Mouse (Mus musculus): ENCODE measurements around the gene Eif2s1. TPM values are rescaled to one million over a fixed set of nuclear protein-coding genes. Genes with fewer than 3 reads are reported as not detected.
A peak's percentile ranks its signal among the peaks of the same experiment; 100 is the strongest.

Gene Eif2s1
- polyA plus RNA-seq, 1 experiment, result 14.4 TPM

GRCm38 (mm10) chr12:78901467-78901866 is 39.8 kb downstream of the Eif2s1 start:
- H3K36me3 ChIP-seq (ENCODE audit: control insufficient read depth, insufficient read depth, low read length), result no peaks in the 10 kb centered on the region
- no peaks in the 10 kb centered on the region for H3K4me1 ChIP-seq (ENCODE audit: control insufficient read depth, insufficient read depth, low read length)
- H3K4me3 ChIP-seq (ENCODE audit: insufficient read depth, low read depth, low read length), result no peak overlapping the region
- TF ChIP-seq POLR2A (IDR thresholded peaks at IDR 0.05; ENCODE audit: low read depth, low read length) (no peak), CTCF (conservative IDR thresholded peaks at IDR 0.05; ENCODE audit: insufficient read depth, insufficient read length, low read depth, low read length) (no peak)
- DNase-seq, result no peak
- no peak overlapping the region for H3K27ac ChIP-seq (ENCODE audit: insufficient read depth, low read depth, low read length)
- H3K27me3 ChIP-seq (replicated peaks; ENCODE audit: control insufficient read depth, insufficient read depth, low read length), result no peaks in the 10 kb centered on the region
- WGBS, result 90% methylated on average over 5 of the region's 5 CpGs

- no peak overlapping the region for H3K27ac ChIP-seq (ENCODE audit: insufficient read depth, low read depth, low read length)
These were observed 41.7 kb downstream of the Eif2s1 start for GRCm38 (mm10) chr12:78903313-78903712.

DNA sequence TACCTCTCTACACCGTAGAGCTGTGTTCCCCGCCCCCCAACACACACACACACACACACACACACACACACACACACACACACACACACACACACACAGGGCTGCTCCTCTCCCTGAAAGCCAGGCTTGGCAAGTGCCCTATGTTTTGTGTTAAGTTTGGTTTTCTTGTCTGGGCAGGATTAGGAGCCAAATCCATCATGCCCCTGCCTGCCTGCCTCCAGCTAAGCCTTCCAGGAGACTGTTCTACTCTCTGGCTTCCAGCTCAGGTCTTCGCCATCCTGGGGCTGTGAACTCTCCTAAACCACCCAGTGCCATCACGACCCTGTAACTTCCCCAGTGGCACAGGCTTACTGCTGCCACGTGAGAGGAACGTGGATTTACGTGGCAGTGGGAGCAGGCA is 42.9 kb downstream of the Eif2s1 start:
- Histone ChIP-seq H3K27me3 (replicated peaks; ENCODE audit: control insufficient read depth, insufficient read depth, low read length) (no peaks in the 10 kb centered on the region), H3K27ac (ENCODE audit: insufficient read depth, low read depth, low read length) (no peak overlapping the region), H3K36me3 (ENCODE audit: control insufficient read depth, insufficient read depth, low read length) (no peaks in the 10 kb centered on the region), H3K4me1 (ENCODE audit: control insufficient read depth, insufficient read depth, low read length) (no peaks in the 10 kb centered on the region), H3K4me3 (ENCODE audit: insufficient read depth, low read depth, low read length) (no peak overlapping the region)
- WGBS, result 93% methylated on average over 6 of the region's 7 CpGs
- DNase-seq, result no peak
- TF ChIP-seq CTCF (conservative IDR thresholded peaks at IDR 0.05; ENCODE audit: insufficient read depth, insufficient read length, low read depth, low read length) (no peak), POLR2A (IDR thresholded peaks at IDR 0.05; ENCODE audit: low read depth, low read length) (no peak)

More at GRCm38 (mm10) chr12:78903313-78903712, 41.7 kb downstream of the Eif2s1 start:
- no peaks in the 10 kb centered on the region for H3K4me1 ChIP-seq (ENCODE audit: control insufficient read depth, insufficient read depth, low read length)
- no peaks in the 10 kb centered on the region for H3K36me3 ChIP-seq (ENCODE audit: control insufficient read depth, insufficient read depth, low read length)
- TF ChIP-seq POLR2A (IDR thresholded peaks at IDR 0.05; ENCODE audit: low read depth, low read length) (no peak), CTCF (conservative IDR thresholded peaks at IDR 0.05; ENCODE audit: insufficient read depth, insufficient read length, low read depth, low read length) (no peak)
- no peaks in the 10 kb centered on the region for H3K27me3 ChIP-seq (replicated peaks; ENCODE audit: control insufficient read depth, insufficient read depth, low read length)
- no peak for DNase-seq
- 85% methylated on average over 4 of the region's 4 CpGs for WGBS
- no peak overlapping the region for H3K4me3 ChIP-seq (ENCODE audit: insufficient read depth, low read depth, low read length)

- Histone ChIP-seq H3K27me3 (replicated peaks; ENCODE audit: control insufficient read depth, insufficient read depth, low read length) (no peaks in the 10 kb centered on the region; the same call in 1 of the 2 replicates), H3K27ac (ENCODE audit: insufficient read depth, low read depth, low read length) (no peak within 1 kb of the TSS), H3K4me3 (ENCODE audit: insufficient read depth, low read depth, low read length) (peak within 1 kb of the TSS; percentile 41), H3K4me1 (ENCODE audit: control insufficient read depth, insufficient read depth, low read length) (0 out of 2 replicates have a peak, but pooled peaks cover 3% of the 10 kb centered on the region), H3K36me3 (ENCODE audit: control insufficient read depth, insufficient read depth, low read length) (no peaks in the 10 kb centered on the region)
- DNase-seq, result peak; percentile 85
- 3% methylated on average over 38 of the region's 38 CpGs for WGBS
- TF ChIP-seq CTCF (conservative IDR thresholded peaks at IDR 0.05; ENCODE audit: insufficient read depth, insufficient read length, low read depth, low read length) (no peak; the same call in 1 of the 2 replicates), POLR2A (IDR thresholded peaks at IDR 0.05; ENCODE audit: low read depth, low read length) (no peak)
These were observed 45.1 kb downstream of the Eif2s1 start, which contains the start of gene Plek2 for GRCm38 (mm10) chr12:78906707-78907162. Gene Plek2, minus strand, starts transcription at chr12:78906964.

DNA sequence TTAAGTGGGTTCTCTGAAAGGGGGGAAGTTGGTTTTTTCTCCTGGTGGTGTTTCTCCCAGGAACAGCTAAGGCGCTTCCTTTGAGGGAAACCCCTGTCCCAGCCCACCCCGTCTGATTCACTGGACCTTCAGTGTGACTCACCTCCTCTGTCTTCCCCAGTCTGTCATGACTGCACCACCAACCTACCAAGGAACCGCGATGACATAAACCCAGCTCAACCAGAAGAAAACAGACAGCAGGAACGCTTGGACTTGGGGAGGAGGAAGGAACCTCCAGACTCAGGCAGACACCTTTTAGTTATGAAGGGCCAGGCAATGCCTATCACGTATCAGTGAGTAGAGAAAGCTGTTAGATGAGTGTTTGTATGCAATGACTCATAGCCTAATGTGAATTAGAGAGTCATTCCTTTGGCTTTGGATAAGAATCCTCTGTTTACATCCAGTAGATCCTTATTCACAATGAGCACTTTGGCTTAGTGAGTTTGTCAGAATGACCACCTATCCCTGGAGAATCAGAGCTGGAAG is 46.5 kb downstream of the Eif2s1 start:
- no peak overlapping the region for H3K4me3 ChIP-seq (ENCODE audit: insufficient read depth, low read depth, low read length)
- no peak overlapping the region for H3K27ac ChIP-seq (ENCODE audit: insufficient read depth, low read depth, low read length)
- H3K36me3 ChIP-seq (ENCODE audit: control insufficient read depth, insufficient read depth, low read length), result no peaks in the 10 kb centered on the region
- H3K4me1 ChIP-seq (ENCODE audit: control insufficient read depth, insufficient read depth, low read length), result 0 out of 2 replicates have a peak, but pooled peaks cover 6% of the 10 kb centered on the region
- no peak for DNase-seq
- 91% methylated on average over 6 of the region's 6 CpGs for WGBS
- TF ChIP-seq CTCF (conservative IDR thresholded peaks at IDR 0.05; ENCODE audit: insufficient read depth, insufficient read length, low read depth, low read length) (no peak), POLR2A (IDR thresholded peaks at IDR 0.05; ENCODE audit: low read depth, low read length) (no peak)
- H3K27me3 ChIP-seq (replicated peaks; ENCODE audit: control insufficient read depth, insufficient read depth, low read length), result no peaks in the 10 kb centered on the region; the same call in 1 of the 2 replicates

- no peak for DNase-seq
- H3K4me3 ChIP-seq (ENCODE audit: insufficient read depth, low read depth, low read length), result no peak overlapping the region
- no peaks in the 10 kb centered on the region; the same call in 1 of the 2 replicates for H3K27me3 ChIP-seq (replicated peaks; ENCODE audit: control insufficient read depth, insufficient read depth, low read length)
- TF ChIP-seq POLR2A (IDR thresholded peaks at IDR 0.05; ENCODE audit: low read depth, low read length) (no peak), CTCF (conservative IDR thresholded peaks at IDR 0.05; ENCODE audit: insufficient read depth, insufficient read length, low read depth, low read length) (no peak)
- H3K4me1 ChIP-seq (ENCODE audit: control insufficient read depth, insufficient read depth, low read length), result 0 out of 2 replicates have a peak, but pooled peaks cover 6% of the 10 kb centered on the region
- no peaks in the 10 kb centered on the region for H3K36me3 ChIP-seq (ENCODE audit: control insufficient read depth, insufficient read depth, low read length)
- H3K27ac ChIP-seq (ENCODE audit: insufficient read depth, low read depth, low read length), result no peak overlapping the region
- 40% methylated on average over 16 of the region's 16 CpGs for WGBS
These were observed 49.3 kb downstream of the Eif2s1 start for GRCm38 (mm10) chr12:78910684-78911461.

Data from kidney, adult 2 months (tissue).